Mouse (Mus musculus) layer of hippocampus, adult 11-12 months (tissue): ENCODE data around the gene Serpinb9e.
"Not testable (repeated sequence)": the region's sequence is repeated elsewhere in the genome, so short reads cannot be mapped to it uniquely, and the experiment has no call there.

Source experiments
- DNase-seq: peaks from one replicate; pipeline ENCODE4 v3.0.0; 2022; ENCODE audit warnings: low spot score

The Serpinb9e gene

DNA sequence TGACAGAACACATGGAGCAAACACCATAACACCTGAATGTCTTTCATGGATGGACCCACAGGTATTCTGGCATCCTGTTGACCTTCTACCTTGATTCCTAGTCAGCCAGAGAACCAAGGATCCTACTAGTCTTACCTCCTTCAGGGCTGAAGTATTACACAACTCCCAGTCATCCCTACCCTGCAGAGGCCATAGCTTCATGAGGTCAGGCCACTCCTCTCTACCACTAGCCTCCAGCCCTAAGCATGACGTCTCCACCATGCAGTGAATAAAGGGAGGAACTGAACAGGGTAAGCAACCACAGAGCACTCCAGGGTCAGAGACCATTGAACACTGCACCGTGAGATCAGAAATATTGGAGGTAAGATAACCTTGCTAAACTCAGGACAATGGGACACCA, at the start of gene Serpinb9e:
Gene Serpinb9e, plus strand, starts transcription at position 301 of the 400 bp plus-strand sequence.
- not testable (repeated sequence) for DNase-seq

DNA sequence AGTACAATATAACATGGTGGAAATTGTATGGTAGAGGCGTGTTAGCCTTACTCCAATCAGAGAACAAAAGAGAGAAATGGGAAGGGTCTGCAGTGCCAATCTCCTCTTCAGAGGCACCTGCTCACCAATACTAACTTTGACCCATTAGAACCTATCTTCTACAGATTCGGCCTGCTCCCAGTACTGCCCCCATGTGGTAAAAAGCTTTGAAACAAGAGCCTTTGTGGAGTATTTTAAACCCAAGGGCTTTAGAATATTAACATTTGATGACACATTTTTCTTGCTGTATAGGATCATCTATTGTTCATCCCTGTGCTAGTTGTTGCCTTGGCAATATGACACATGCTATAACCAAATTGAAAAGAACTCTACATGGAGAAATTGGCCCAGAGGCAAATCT, 49.7 kb upstream of the Serpinb9e start:
- DNase-seq = peak; percentile 11

DNA sequence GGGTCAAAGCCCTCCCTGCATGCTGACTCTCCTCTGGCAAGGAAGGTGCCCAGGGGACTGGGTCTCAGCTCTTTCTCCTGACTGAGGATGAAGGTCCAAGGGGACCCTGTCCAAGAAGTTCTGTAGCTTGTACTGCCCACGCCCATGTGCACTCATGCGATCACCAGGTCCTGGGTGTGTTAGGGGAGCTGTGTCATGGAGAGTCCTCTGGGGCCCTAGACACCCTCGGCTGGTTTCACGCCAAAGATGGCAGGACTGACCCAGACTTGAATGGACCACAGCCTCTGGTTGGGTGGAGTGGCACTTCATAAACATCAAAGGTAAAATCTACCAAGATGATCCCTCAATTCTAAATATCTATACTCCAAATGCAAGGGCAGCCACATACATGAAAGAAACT, 59.2 kb downstream of the Serpinb9e start:
- not testable (repeated sequence) for DNase-seq
